Mouse (Mus musculus): ENCODE results near the gene Gpr135. TPM values are rescaled to one million over a fixed set of nuclear protein-coding genes. Genes with fewer than 3 reads are reported as not detected.
"Not testable (repeated sequence)": the region's sequence is repeated elsewhere in the genome, so short reads cannot be mapped to it uniquely, and the experiment has no call there.

The Gpr135 gene
- total RNA-seq, 2 experiments from 2014 or later = 0.64 to 0.79 TPM

GRCm38 (mm10) chr12:72053851-72054250 lies 17.1 kb downstream of the Gpr135 start:
- no peak for DNase-seq
- intact Hi-C loops (cut with DNase I) = no loop called here

GRCm38 (mm10) chr12:72053303-72053702 lies 17.6 kb downstream of the Gpr135 start:
- peak; percentile 30 to 50 for DNase-seq

GRCm38 (mm10) chr12:72052571-72052970 lies 18.4 kb downstream of the Gpr135 start:
- intact Hi-C loops (cut with DNase I) = no loop called here
- DNase-seq = no peak

More at GRCm38 (mm10) chr12:72053303-72053702, 17.6 kb downstream of the Gpr135 start:
- intact Hi-C loops (cut with DNase I) = no loop called here

GRCm38 (mm10) chr12:72050821-72051220 lies 20.1 kb downstream of the Gpr135 start:
- intact Hi-C loops (cut with DNase I) = no loop called here
- no peak for DNase-seq

- intact Hi-C loops (cut with DNase I); DNase-seq: not testable (repeated sequence)
These were observed 20.8 kb downstream of the Gpr135 start for GRCm38 (mm10) chr12:72050156-72050555.

- intact Hi-C loops (cut with DNase I) = loop anchor here (1.0 to 5.0 kb wide), 3 partner anchors 65 to 279 kb away; partner anchors contain the start of gene Daam1
- peak in 1 of 2 experiments; percentile 23 for DNase-seq
These were observed 23.4 kb downstream of the Gpr135 start for GRCm38 (mm10) chr12:72047513-72047912.

- intact Hi-C loops (cut with DNase I) = no loop called here
- DNase-seq = no peak
These were observed 29.7 kb downstream of the Gpr135 start for GRCm38 (mm10) chr12:72041238-72041637.

GRCm38 (mm10) chr12:72039501-72039900 lies 31.4 kb downstream of the Gpr135 start:
- DNase-seq = no peak

GRCm38 (mm10) chr12:72038866-72039265 lies 32.1 kb downstream of the Gpr135 start:
- DNase-seq = no peak
- intact Hi-C loops (cut with DNase I) = no loop called here

More at GRCm38 (mm10) chr12:72039501-72039900, 31.4 kb downstream of the Gpr135 start:
- intact Hi-C loops (cut with DNase I) = no loop called here

- intact Hi-C loops (cut with DNase I) = no loop called here
- no peak for DNase-seq
These were observed 33.9 kb downstream of the Gpr135 start for GRCm38 (mm10) chr12:72037049-72037448.

GRCm38 (mm10) chr12:72036097-72036661 lies 34.7 kb downstream of the Gpr135 start:
- intact Hi-C loops (cut with DNase I) = no loop called here
- no peak for DNase-seq

GRCm38 (mm10) chr12:72031794-72032193 lies 39.1 kb downstream of the Gpr135 start:
- peak; percentile 72 to 73 for DNase-seq
- intact Hi-C loops (cut with DNase I) = no loop called here

- DNase-seq = peak; percentile 45 to 68
- intact Hi-C loops (cut with DNase I) = no loop called here
These were observed 39.8 kb downstream of the Gpr135 start for GRCm38 (mm10) chr12:72031171-72031570.

- intact Hi-C loops (cut with DNase I) = no loop called here
- DNase-seq = no peak
These were observed 45.6 kb downstream of the Gpr135 start for GRCm38 (mm10) chr12:72025275-72025795.

GRCm38 (mm10) chr12:72023572-72023971 lies 47.4 kb downstream of the Gpr135 start:
- intact Hi-C loops (cut with DNase I) = no loop called here
- no peak for DNase-seq

- DNase-seq = no peak
- intact Hi-C loops (cut with DNase I) = no loop called here
These were observed 48.1 kb downstream of the Gpr135 start for GRCm38 (mm10) chr12:72022790-72023189.

- peak; percentile 39 to 45 for DNase-seq
- intact Hi-C loops (cut with DNase I) = no loop called here
These were observed 49.4 kb downstream of the Gpr135 start for GRCm38 (mm10) chr12:72021543-72021942.

GRCm38 (mm10) chr12:72020285-72020684 lies 50.6 kb downstream of the Gpr135 start:
- intact Hi-C loops (cut with DNase I) = no loop called here
- no peak for DNase-seq
